Mouse (Mus musculus): ENCODE measurements around the gene Ahnak.

DNA sequence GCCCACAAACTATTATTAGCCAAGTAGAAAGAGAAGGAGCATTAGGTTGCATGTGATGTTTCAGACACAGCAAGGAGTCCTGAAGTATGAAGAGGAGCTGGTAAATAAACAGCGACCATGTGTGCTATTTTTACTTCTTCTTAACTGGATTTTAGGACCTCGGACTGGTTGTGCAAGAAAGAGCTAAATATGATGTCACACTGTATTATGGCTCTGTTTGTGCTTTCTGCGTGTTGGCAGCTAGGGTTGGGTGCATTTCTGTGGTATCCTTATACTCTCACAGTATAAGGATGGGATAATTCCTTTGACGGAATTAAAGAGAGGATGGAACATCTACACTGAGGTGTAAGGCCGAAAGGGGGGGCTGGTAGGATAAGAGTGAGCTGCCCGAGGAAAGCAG is 43.8 kb upstream of the Ahnak start:
- TF ChIP-seq CTCF (IDR thresholded peaks at IDR 0.05; ENCODE audit: insufficient read depth, low read length), result no peak
- TF ChIP-seq POLR2A (IDR thresholded peaks at IDR 0.05; ENCODE audit: borderline replicate concordance, extremely low read depth, low read depth, low read length), result no peak

Data from lung, adult 2 months (tissue).